Mouse (Mus musculus) heart, embryonic 14.5 days (tissue): ENCODE measurements around the gene Lrrtm4. TPM values are rescaled to one million over a fixed set of nuclear protein-coding genes. Genes with fewer than 3 reads are reported as not detected.

Experiments used
- ATAC-seq: fragments of 200-750 bp; cut with Nextera tagmentation; 2 replicates; pipeline ENCODE4 v1.8.0; 2017; ENCODE audit warnings: low read depth, moderate TSS enrichment; ENCODE audit not compliant: insufficient number of reproducible peaks, insufficient read depth, low FRiP score
- H3K27ac ChIP-seq, 2 experiments: fragments of 200-500 bp in 1 of 2; fragments of 300-500 bp in 1 of 2; sonication (generic) in 1 of 2; replicated peaks in 1 of 2; 2 replicates each; pipeline ENCODE4 v1.5.1; 2012 to 2014; ENCODE audit warnings: low read depth in 2 of 2, low read length in 2 of 2, control low read depth in 1 of 2, mild to moderate bottlenecking in 1 of 2, mixed read lengths in 1 of 2; ENCODE audit not compliant: control insufficient read depth in 1 of 2, insufficient read depth in 1 of 2
- H3K27me3 ChIP-seq: fragments of 300-500 bp; sonication (generic); 2 replicates; pipeline ENCODE4 v1.6.1; 2014; ENCODE audit warnings: mild to moderate bottlenecking, low read length, control low read depth; ENCODE audit not compliant: control insufficient read depth, insufficient read depth
- H3K36me3 ChIP-seq: fragments of 300-500 bp; sonication (generic); 2 replicates; pipeline ENCODE4 v1.6.1; 2014; ENCODE audit warnings: mild to moderate bottlenecking, control low read depth, low read length, mixed read lengths; ENCODE audit not compliant: control insufficient read depth, insufficient read depth
- H3K4me1 ChIP-seq, 2 experiments: fragments of 200-500 bp in 1 of 2; fragments of 300-500 bp in 1 of 2; sonication (generic) in 1 of 2; 2 replicates each; pipeline ENCODE4 v1.6.1; 2012 to 2014; ENCODE audit warnings: low read length in 2 of 2, control low read depth in 1 of 2, mixed read lengths in 1 of 2; ENCODE audit not compliant: control insufficient read depth in 2 of 2, insufficient read depth in 2 of 2
- H3K4me2 ChIP-seq: fragments of 300-500 bp; sonication (generic); 2 replicates; pipeline ENCODE4 v1.6.1; 2014; ENCODE audit warnings: mild to moderate bottlenecking, low read length
- H3K4me3 ChIP-seq, 2 experiments: fragments of 200-500 bp in 1 of 2; fragments of 300-500 bp in 1 of 2; sonication (generic) in 1 of 2; 2 replicates each; pipeline ENCODE4 v1.5.1; 2012 to 2014; ENCODE audit warnings: low read length in 2 of 2, mild to moderate bottlenecking in 2 of 2, control low read depth in 1 of 2, low read depth in 1 of 2, moderate library complexity in 1 of 2; ENCODE audit not compliant: control insufficient read depth in 1 of 2, insufficient read depth in 1 of 2
- H3K9ac ChIP-seq: fragments of 300-500 bp; sonication (generic); 2 replicates; pipeline ENCODE4 v1.6.1; 2014; ENCODE audit warnings: mild to moderate bottlenecking, low read length
- H3K9me3 ChIP-seq: fragments of 300-500 bp; sonication (generic); 2 replicates; pipeline ENCODE4 v1.6.1; 2016; ENCODE audit warnings: low read length, control low read depth; ENCODE audit not compliant: control insufficient read depth
- WGBS: fragments of 180-500 bp; shearing (Covaris S2); extraction: QIAGEN DNeasy Blood & Tissue Kit; methylation state at CpG from one replicate; pipeline ENCODE4 v1.1.7; 2014; 5-methylcytosine and 5-hydroxymethylcytosine counted together
- polyA plus RNA-seq: library from polyadenylated mRNA; unstranded; fragments of >200 nt; fragmentation: Nextera tagmentation; extraction: Ambion mirVana; gene quantifications from 2 replicates; pipeline ENCODE4 v1.2.1, GENCODE M21; 2014

Lrrtm4 gene
- polyA plus RNA-seq, 1 experiment from 2014 or later: 0.68 TPM

DNA sequence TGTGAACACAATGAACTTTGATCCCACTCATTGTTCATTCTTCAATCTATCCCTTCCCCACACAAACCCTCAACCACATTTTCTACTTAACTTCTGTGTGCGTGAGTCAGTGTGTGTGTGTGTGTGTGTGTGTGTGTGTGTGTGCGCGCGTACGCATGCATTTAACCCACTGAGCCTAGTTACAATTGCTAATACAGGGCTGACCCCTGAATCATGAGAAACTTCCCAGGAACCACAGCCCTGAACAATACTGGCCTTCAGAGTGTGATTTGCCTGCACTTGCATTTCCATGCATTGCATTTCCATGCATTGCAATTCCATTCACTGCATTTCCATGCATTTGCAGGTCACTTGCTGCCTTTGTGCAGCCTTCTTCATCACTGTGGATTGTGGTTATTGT, 701.8 kb downstream of the Lrrtm4 start:
- no peaks in the 10 kb centered on the region for H3K9me3 ChIP-seq
- H3K4me1 ChIP-seq: no peaks in the 10 kb centered on the region
- no peak overlapping the region for H3K27ac ChIP-seq
- no peak for ATAC-seq
- H3K9ac ChIP-seq: no peak overlapping the region
- H3K36me3 ChIP-seq: no peaks in the 10 kb centered on the region
- H3K4me2 ChIP-seq: no peak overlapping the region
- no peaks in the 10 kb centered on the region for H3K27me3 ChIP-seq
- WGBS: 94% methylated on average over 5 of the region's 5 CpGs
- no peak overlapping the region for H3K4me3 ChIP-seq

DNA sequence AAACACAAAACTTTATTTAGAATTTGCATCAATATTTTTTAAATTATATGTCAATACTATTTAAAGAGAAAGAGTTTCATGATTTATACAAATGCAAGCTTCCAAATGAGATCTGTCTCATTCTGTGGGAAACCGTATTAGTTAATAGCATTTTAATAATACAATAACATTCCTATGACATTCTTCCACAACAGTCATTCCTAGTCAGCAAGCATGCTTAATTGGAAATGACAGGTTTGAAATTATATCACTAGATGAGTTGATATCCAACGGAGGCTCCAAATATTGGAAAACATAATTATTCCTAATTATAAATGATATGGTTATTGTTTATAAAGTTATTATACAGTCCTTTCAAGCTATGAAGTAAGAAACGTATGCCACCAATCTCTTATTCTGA, 714.7 kb downstream of the Lrrtm4 start:
- no peaks in the 10 kb centered on the region for H3K9me3 ChIP-seq
- 79% methylated on average over 3 of the region's 3 CpGs for WGBS
- ATAC-seq: no peak
- H3K4me1 ChIP-seq: no peaks in the 10 kb centered on the region
- no peak overlapping the region for H3K9ac ChIP-seq
- no peak overlapping the region for H3K4me3 ChIP-seq
- no peak overlapping the region for H3K27ac ChIP-seq
- H3K4me2 ChIP-seq: no peak overlapping the region
- H3K27me3 ChIP-seq: no peaks in the 10 kb centered on the region
- H3K36me3 ChIP-seq: no peaks in the 10 kb centered on the region

DNA sequence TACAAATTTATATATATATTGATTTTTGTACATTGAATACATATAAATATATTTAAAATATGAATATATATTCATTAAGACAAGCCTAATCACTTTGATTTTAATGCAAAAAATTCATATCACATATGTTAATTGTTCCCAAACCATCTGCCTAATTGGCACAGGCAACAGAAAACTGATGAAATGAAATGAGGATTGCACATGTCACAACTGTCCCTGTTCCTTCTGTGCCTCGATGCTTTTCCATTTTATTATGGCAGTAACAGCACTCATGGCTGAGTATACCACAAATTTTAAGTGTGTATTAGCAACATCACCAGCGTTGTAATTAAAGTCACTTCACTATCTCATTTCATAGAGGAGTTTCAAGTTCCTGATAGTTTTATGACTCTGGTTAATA, 732.1 kb downstream of the Lrrtm4 start:
- ATAC-seq: no peak

DNA sequence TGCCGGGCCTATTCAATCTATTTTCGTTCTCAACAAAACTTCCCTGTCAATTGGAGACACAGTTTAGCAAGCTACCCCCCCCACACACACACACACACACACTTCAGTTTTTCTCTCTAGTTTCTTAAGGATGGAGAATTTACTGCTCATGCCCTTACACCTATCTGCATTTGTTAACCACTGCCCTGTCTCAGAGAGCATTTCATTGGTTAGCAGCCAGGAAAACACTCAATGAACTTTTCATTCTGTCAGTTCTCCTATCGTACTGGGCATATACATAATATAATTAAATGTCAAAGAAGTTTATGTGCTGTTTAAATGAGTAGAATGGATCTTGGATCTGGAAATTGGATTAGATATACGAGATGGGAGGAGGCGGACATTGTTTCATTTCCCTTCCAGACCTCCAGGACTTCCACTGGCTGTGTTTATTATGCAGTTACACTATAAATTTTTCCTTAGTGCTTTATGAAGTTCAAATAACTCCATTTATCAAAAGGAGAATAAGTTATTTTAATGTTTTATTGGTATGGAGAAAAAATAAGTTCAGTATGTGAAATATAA, 742.0 kb downstream of the Lrrtm4 start:
- WGBS: 79% methylated on average over 5 of the region's 5 CpGs

More for the DNA sequence above, 732.1 kb downstream of the Lrrtm4 start:
- 72% methylated on average over 2 of the region's 2 CpGs for WGBS
- Histone ChIP-seq H3K36me3 (no peaks in the 10 kb centered on the region), H3K9me3 (no peaks in the 10 kb centered on the region), H3K4me2 (no peak overlapping the region), H3K4me3 (no peak overlapping the region), H3K27ac (no peak overlapping the region), H3K4me1 (no peaks in the 10 kb centered on the region), H3K27me3 (no peaks in the 10 kb centered on the region), H3K9ac (no peak overlapping the region)

DNA sequence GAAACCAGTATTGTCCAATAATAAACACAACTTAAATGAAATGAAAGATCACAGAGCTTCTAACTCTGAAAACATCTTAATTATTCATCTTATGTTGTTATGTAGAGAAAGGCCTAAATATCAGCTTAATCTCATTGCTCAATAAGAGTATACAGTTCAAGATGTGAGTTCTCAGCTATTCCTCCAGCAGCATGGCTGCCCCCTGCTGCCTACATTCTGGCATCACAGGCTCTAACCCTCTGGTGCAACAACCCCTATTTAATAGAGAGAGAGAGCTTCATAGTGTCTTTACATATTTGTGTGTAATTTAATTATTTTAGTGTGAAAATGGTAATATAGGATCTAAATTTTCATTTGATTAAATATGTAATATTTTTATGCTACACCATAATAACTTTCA, 767.6 kb downstream of the Lrrtm4 start:
- no peak overlapping the region for H3K27ac ChIP-seq
- H3K27me3 ChIP-seq: no peaks in the 10 kb centered on the region
- no peaks in the 10 kb centered on the region for H3K36me3 ChIP-seq
- ATAC-seq: no peak
- H3K4me3 ChIP-seq: no peak overlapping the region
- H3K4me1 ChIP-seq: no peaks in the 10 kb centered on the region
- no peak overlapping the region for H3K9ac ChIP-seq
- H3K9me3 ChIP-seq: no peaks in the 10 kb centered on the region
- no peak overlapping the region for H3K4me2 ChIP-seq

More for the DNA sequence above, 742.0 kb downstream of the Lrrtm4 start:
- Histone ChIP-seq H3K4me1 (no peaks in the 10 kb centered on the region), H3K36me3 (no peaks in the 10 kb centered on the region), H3K27ac (no peak overlapping the region), H3K9me3 (no peaks in the 10 kb centered on the region), H3K4me2 (no peak overlapping the region), H3K27me3 (no peaks in the 10 kb centered on the region), H3K4me3 (no peak overlapping the region), H3K9ac (no peak overlapping the region)
- ATAC-seq: no peak

DNA sequence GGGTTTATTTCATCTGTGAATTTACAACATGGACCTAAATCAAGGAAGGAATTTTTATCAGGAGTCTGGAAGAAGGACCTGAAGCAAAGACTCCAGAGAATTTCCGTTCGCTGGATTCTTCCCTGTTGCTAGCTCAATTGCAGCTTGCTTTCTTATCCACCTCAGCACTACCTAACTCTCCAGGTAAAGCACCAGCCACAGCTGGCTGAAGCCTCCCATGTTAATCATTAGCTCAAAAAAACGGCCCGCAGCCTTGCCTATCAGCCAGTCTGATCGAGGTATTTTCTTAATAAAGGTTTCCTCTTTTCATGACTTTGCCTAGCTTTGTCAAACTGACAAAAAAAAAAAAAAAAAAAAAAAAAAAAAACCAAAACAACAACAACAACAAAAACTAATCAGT, 805.1 kb downstream of the Lrrtm4 start:
- 80% methylated on average over 5 of the region's 5 CpGs for WGBS
- no peaks in the 10 kb centered on the region for H3K36me3 ChIP-seq
- no peak overlapping the region for H3K4me3 ChIP-seq
- no peak overlapping the region for H3K9ac ChIP-seq
- H3K4me1 ChIP-seq: no peaks in the 10 kb centered on the region
- H3K27me3 ChIP-seq: no peaks in the 10 kb centered on the region
- H3K9me3 ChIP-seq: no peaks in the 10 kb centered on the region
- ATAC-seq: no peak
- no peak overlapping the region for H3K4me2 ChIP-seq
- no peak overlapping the region for H3K27ac ChIP-seq

DNA sequence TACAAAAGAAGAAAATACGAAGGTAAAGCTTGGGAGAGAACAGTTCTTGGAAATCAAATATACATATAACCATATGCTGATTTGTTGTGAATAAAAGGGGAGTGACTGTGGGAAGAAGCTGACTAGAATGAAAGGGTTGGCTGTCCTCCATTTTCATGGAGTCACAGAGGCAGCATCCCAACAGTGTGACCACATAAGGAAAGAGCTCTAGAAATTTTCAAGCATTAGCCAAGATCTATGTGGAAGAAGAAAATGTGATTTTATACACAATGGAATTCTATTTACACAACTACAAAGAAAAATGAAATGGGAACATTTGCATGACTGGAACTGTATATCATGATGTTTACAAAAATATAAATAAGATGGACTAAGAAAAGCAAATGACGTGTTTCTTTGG, 821.1 kb downstream of the Lrrtm4 start:
- no peaks in the 10 kb centered on the region for H3K4me1 ChIP-seq
- H3K4me3 ChIP-seq: no peak overlapping the region
- H3K9ac ChIP-seq: no peak overlapping the region
- no peak overlapping the region for H3K27ac ChIP-seq
- no peak overlapping the region for H3K4me2 ChIP-seq
- H3K27me3 ChIP-seq: no peaks in the 10 kb centered on the region
- ATAC-seq: no peak
- H3K9me3 ChIP-seq: no peaks in the 10 kb centered on the region
- 83% methylated on average over 2 of the region's 2 CpGs for whole genome bisulfite sequencing
- H3K36me3 ChIP-seq: no peaks in the 10 kb centered on the region

DNA sequence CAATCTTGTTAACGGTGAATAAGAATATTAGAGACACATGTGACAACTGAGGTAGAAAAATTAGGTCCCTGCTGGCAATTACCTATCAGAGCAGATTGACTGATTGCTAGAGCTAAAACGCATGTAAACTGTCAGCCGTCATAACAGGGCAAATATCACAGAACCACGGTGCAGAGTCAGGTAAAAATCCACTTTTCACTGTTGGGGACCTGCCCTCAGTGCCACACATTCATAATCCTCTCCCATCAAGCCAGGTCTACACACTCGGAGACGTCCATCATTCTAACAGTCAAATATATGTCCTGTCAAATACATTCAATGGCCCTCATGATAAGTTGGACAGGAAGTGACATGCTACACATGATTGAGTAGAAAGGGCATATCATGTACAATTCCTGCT, 826.6 kb downstream of the Lrrtm4 start:
- Histone ChIP-seq H3K4me2 (no peak overlapping the region), H3K9me3 (no peaks in the 10 kb centered on the region), H3K27ac (no peak overlapping the region), H3K27me3 (no peaks in the 10 kb centered on the region), H3K4me1 (no peaks in the 10 kb centered on the region), H3K36me3 (no peaks in the 10 kb centered on the region), H3K9ac (no peak overlapping the region), H3K4me3 (no peak overlapping the region)
- WGBS: 78% methylated on average over 6 of the region's 6 CpGs
- ATAC-seq: no peak
